Mouse (Mus musculus) lung, embryonic 16.5 days (tissue): ENCODE data around the gene Wdr19. TPM values are rescaled to one million over a fixed set of nuclear protein-coding genes. Genes with fewer than 3 reads are reported as not detected.
"Not testable (repeated sequence)": the region's sequence is repeated elsewhere in the genome, so short reads cannot be mapped to it uniquely, and the experiment has no call there.

Experiments used
- ATAC-seq: fragments of 200-750 bp; cut with Nextera tagmentation; 2 replicates; pipeline ENCODE4 v1.8.0; 2017; ENCODE audit warnings: low read depth, mild to moderate bottlenecking, moderate library complexity
- H3K27ac ChIP-seq: fragments of 300-500 bp; sonication (generic); 2 replicates; pipeline ENCODE4 v1.5.1; 2014; ENCODE audit warnings: mild to moderate bottlenecking, control low read depth, low read length
- H3K27me3 ChIP-seq: fragments of 300-500 bp; sonication (generic); 2 replicates; pipeline ENCODE4 v1.6.1; 2014; ENCODE audit warnings: low read depth, low read length, mixed read lengths; ENCODE audit not compliant: control insufficient read depth, insufficient read depth
- H3K36me3 ChIP-seq: fragments of 300-500 bp; sonication (generic); 2 replicates; pipeline ENCODE4 v1.6.1; 2014; ENCODE audit warnings: low read length; ENCODE audit not compliant: control insufficient read depth, insufficient read depth
- H3K4me1 ChIP-seq: fragments of 300-500 bp; sonication (generic); replicated peaks from 2 replicates; pipeline ENCODE4 v1.6.1; 2014; ENCODE audit warnings: low read length, mixed read lengths; ENCODE audit not compliant: control insufficient read depth, insufficient read depth
- H3K4me2 ChIP-seq: fragments of 300-500 bp; sonication (generic); 2 replicates; pipeline ENCODE4 v1.6.1; 2014; ENCODE audit warnings: low read depth, low read length, control low read depth
- H3K4me3 ChIP-seq: fragments of 300-500 bp; sonication (generic); 2 replicates; pipeline ENCODE4 v1.5.1; 2014; ENCODE audit warnings: mild to moderate bottlenecking, low read length, control low read depth
- H3K9ac ChIP-seq: fragments of 300-500 bp; sonication (generic); 2 replicates; pipeline ENCODE4 v1.6.1; 2014; ENCODE audit warnings: low read length, control low read depth
- H3K9me3 ChIP-seq: fragments of 300-500 bp; sonication (generic); 2 replicates; pipeline ENCODE4 v1.6.1; 2016; ENCODE audit warnings: low read length; ENCODE audit not compliant: control insufficient read depth
- WGBS: fragments of 180-500 bp; shearing (Covaris S2); extraction: QIAGEN DNeasy Blood & Tissue Kit; methylation state at CpG from one replicate; pipeline ENCODE4 v1.1.7; 2014; 5-methylcytosine and 5-hydroxymethylcytosine counted together
- polyA plus RNA-seq: library from polyadenylated mRNA; unstranded; fragments of >200 nt; fragmentation: Nextera tagmentation; extraction: Ambion mirVana; gene quantifications from 2 replicates; pipeline ENCODE4 v1.2.1, GENCODE M21; 2015

The Wdr19 gene
- polyA plus RNA-seq, 1 experiment from 2014 or later, result 11.3 TPM

GRCm38 (mm10) chr5:65284171-65284570, 84.7 kb downstream of the Wdr19 start:
- ATAC-seq, result no peak
- WGBS, result 94% methylated on average over 3 of the region's 3 CpGs
- H3K9me3 ChIP-seq, result peaks cover 3% of the 10 kb centered on the region; the same call in 1 of the 2 replicates
- H3K36me3 ChIP-seq, result peaks cover 31% of the 10 kb centered on the region
- H3K4me2 ChIP-seq, result no peak overlapping the region
- no peak overlapping the region for H3K4me3 ChIP-seq
- no peaks in the 10 kb centered on the region for H3K4me1 ChIP-seq
- H3K27ac ChIP-seq, result no peak overlapping the region
- H3K27me3 ChIP-seq, result no peaks in the 10 kb centered on the region
- H3K9ac ChIP-seq, result no peak overlapping the region

- H3K9ac ChIP-seq, result no peak overlapping the region
- no peaks in the 10 kb centered on the region for H3K27me3 ChIP-seq
- H3K4me2 ChIP-seq, result no peak overlapping the region
- H3K4me3 ChIP-seq, result no peak overlapping the region
- H3K27ac ChIP-seq, result no peak overlapping the region
- no peaks in the 10 kb centered on the region for H3K4me1 ChIP-seq
- H3K9me3 ChIP-seq, result peaks cover 3% of the 10 kb centered on the region; the same call in 1 of the 2 replicates
- WGBS, result 84% methylated on average over 24 of the region's 24 CpGs
- peaks cover 37% of the 10 kb centered on the region for H3K36me3 ChIP-seq
- no peak for ATAC-seq
Observed at GRCm38 (mm10) chr5:65287751-65288701, 88.5 kb downstream of the Wdr19 start.

GRCm38 (mm10) chr5:65289009-65289408, 89.5 kb downstream of the Wdr19 start:
- not testable (repeated sequence) for H3K27ac ChIP-seq, H3K27me3 ChIP-seq, H3K4me3 ChIP-seq, H3K9me3 ChIP-seq, H3K9ac ChIP-seq, H3K4me2 ChIP-seq, H3K4me1 ChIP-seq, ATAC-seq
- 79% methylated on average over 8 of the region's 8 CpGs for WGBS
- H3K36me3 ChIP-seq, result peaks cover 40% of the 10 kb centered on the region

GRCm38 (mm10) chr5:65293627-65294026, 94.1 kb downstream of the Wdr19 start:
- ATAC-seq, result no peak
- H3K9me3 ChIP-seq, result no peaks in the 10 kb centered on the region
- no peaks in the 10 kb centered on the region for H3K27me3 ChIP-seq
- no peaks in the 10 kb centered on the region for H3K4me1 ChIP-seq
- H3K36me3 ChIP-seq, result peaks cover 23% of the 10 kb centered on the region
- H3K4me3 ChIP-seq, result no peak overlapping the region
- H3K4me2 ChIP-seq, result no peak overlapping the region
- WGBS, result 83% methylated on average over 6 of the region's 6 CpGs
- H3K27ac ChIP-seq, result no peak overlapping the region
- no peak overlapping the region for H3K9ac ChIP-seq

GRCm38 (mm10) chr5:65294270-65294669, 94.8 kb downstream of the Wdr19 start:
- 20% methylated on average over 2 of the region's 2 CpGs for WGBS
- no peaks in the 10 kb centered on the region for H3K9me3 ChIP-seq
- no peaks in the 10 kb centered on the region for H3K27me3 ChIP-seq
- H3K4me2 ChIP-seq, result no peak overlapping the region
- peak; percentile 70 for ATAC-seq
- H3K27ac ChIP-seq, result no peak overlapping the region
- H3K4me3 ChIP-seq, result no peak overlapping the region
- peaks cover 22% of the 10 kb centered on the region for H3K36me3 ChIP-seq
- no peaks in the 10 kb centered on the region for H3K4me1 ChIP-seq
- no peak overlapping the region for H3K9ac ChIP-seq

- no peak overlapping the region for H3K4me3 ChIP-seq
- H3K9ac ChIP-seq, result no peak overlapping the region
- H3K27me3 ChIP-seq, result no peaks in the 10 kb centered on the region
- no peak overlapping the region for H3K27ac ChIP-seq
- H3K9me3 ChIP-seq, result no peaks in the 10 kb centered on the region
- H3K36me3 ChIP-seq, result peaks cover 20% of the 10 kb centered on the region
- no peaks in the 10 kb centered on the region for H3K4me1 ChIP-seq
- H3K4me2 ChIP-seq, result no peak overlapping the region
- WGBS, result 59% methylated on average over 7 of the region's 7 CpGs
- no peak for ATAC-seq
Observed at GRCm38 (mm10) chr5:65298167-65298950, 98.9 kb downstream of the Wdr19 start.

- H3K4me2 ChIP-seq, H3K9me3 ChIP-seq, H3K9ac ChIP-seq, H3K4me3 ChIP-seq, ATAC-seq, H3K27ac ChIP-seq, H3K4me1 ChIP-seq, H3K27me3 ChIP-seq: not testable (repeated sequence)
- 91% methylated on average over 1 of the region's 1 CpGs for WGBS
- peaks cover 18% of the 10 kb centered on the region for H3K36me3 ChIP-seq
Observed at GRCm38 (mm10) chr5:65299623-65300022, 100.1 kb downstream of the Wdr19 start.

GRCm38 (mm10) chr5:65300121-65300520, 100.6 kb downstream of the Wdr19 start:
- Histone ChIP-seq H3K27me3 (no peaks in the 10 kb centered on the region), H3K9ac (no peak overlapping the region), H3K9me3 (no peaks in the 10 kb centered on the region), H3K4me2 (no peak overlapping the region), H3K36me3 (peaks cover 18% of the 10 kb centered on the region), H3K4me3 (no peak overlapping the region), H3K27ac (no peak overlapping the region), H3K4me1 (no peaks in the 10 kb centered on the region)
- WGBS, result 85% methylated on average over 9 of the region's 9 CpGs
- no peak for ATAC-seq

- no peak overlapping the region for H3K9ac ChIP-seq
- H3K27me3 ChIP-seq, result no peaks in the 10 kb centered on the region
- no peaks in the 10 kb centered on the region for H3K9me3 ChIP-seq
- H3K36me3 ChIP-seq, result peaks cover 25% of the 10 kb centered on the region
- H3K27ac ChIP-seq, result no peak overlapping the region
- WGBS, result 78% methylated on average over 9 of the region's 9 CpGs
- H3K4me3 ChIP-seq, result no peak overlapping the region
- no peak for ATAC-seq
- no peak overlapping the region for H3K4me2 ChIP-seq
- no peaks in the 10 kb centered on the region for H3K4me1 ChIP-seq
Observed at GRCm38 (mm10) chr5:65305516-65305915, 106.0 kb downstream of the Wdr19 start.
